Mouse (Mus musculus): ENCODE measurements around the gene Smad6. TPM values are rescaled to one million over a fixed set of nuclear protein-coding genes. Genes with fewer than 3 reads are reported as not detected.

The Smad6 gene
- total RNA-seq, 2 experiments from 2014 or later, result 0.56 to 1.3 TPM

GRCm38 (mm10) chr9:63919708-63920107, 102.2 kb downstream of the Smad6 start:
- ATAC-seq (replicated peaks; ENCODE audit: poor library complexity, severe bottlenecking), result no peak

GRCm38 (mm10) chr9:63919001-63919555, 102.8 kb downstream of the Smad6 start:
- no peak for ATAC-seq (replicated peaks; ENCODE audit: poor library complexity, severe bottlenecking)

- peak; percentile 73 for ATAC-seq (replicated peaks; ENCODE audit: poor library complexity, severe bottlenecking)
Observed at GRCm38 (mm10) chr9:63918245-63918644, 103.6 kb downstream of the Smad6 start.

GRCm38 (mm10) chr9:63916441-63916840, 105.4 kb downstream of the Smad6 start:
- no peak for ATAC-seq (replicated peaks; ENCODE audit: poor library complexity, severe bottlenecking)

GRCm38 (mm10) chr9:63915976-63916375, 105.9 kb downstream of the Smad6 start:
- ATAC-seq (replicated peaks; ENCODE audit: poor library complexity, severe bottlenecking), result peak; percentile 62

- no peak for ATAC-seq (replicated peaks; ENCODE audit: poor library complexity, severe bottlenecking)
Observed at GRCm38 (mm10) chr9:63914944-63915343, 106.9 kb downstream of the Smad6 start.

- no peak for ATAC-seq (replicated peaks; ENCODE audit: poor library complexity, severe bottlenecking)
Observed at GRCm38 (mm10) chr9:63912051-63912450, 109.8 kb downstream of the Smad6 start.

- peak; percentile 68; the same call in 1 of the 2 replicates for ATAC-seq (replicated peaks; ENCODE audit: poor library complexity, severe bottlenecking)
Observed at GRCm38 (mm10) chr9:63909618-63910017, 112.2 kb downstream of the Smad6 start.

GRCm38 (mm10) chr9:63904543-63904942, 117.3 kb downstream of the Smad6 start:
- ATAC-seq (replicated peaks; ENCODE audit: poor library complexity, severe bottlenecking), result no peak

Other genes with a start within 250 kb of the Smad6 start
- not detected in 2 replicates for gene Lctl, start 95.1 kb upstream of the Smad6 start, total RNA-seq (2014; fragmentation: Nextera tagmentation)
- gene Lctl, start 95.1 kb upstream of the Smad6 start, total RNA-seq (2017), result 0.15 and 0.39 TPM in 2 replicates
- gene Zwilch, start 151.0 kb upstream of the Smad6 start, total RNA-seq (2014; fragmentation: Nextera tagmentation), result 61.4 and 63.4 TPM in 2 replicates
- 98.1 and 118 TPM in 2 replicates for gene Zwilch, start 151.0 kb upstream of the Smad6 start, total RNA-seq (2017)
- 3,177 and 3,393 TPM in 2 replicates for gene Rpl4, start 151.3 kb upstream of the Smad6 start, total RNA-seq (2014; fragmentation: Nextera tagmentation)
- gene Rpl4, start 151.3 kb upstream of the Smad6 start, total RNA-seq (2017), result 3,068 and 3,220 TPM in 2 replicates
- 27.6 and 29.8 TPM in 2 replicates for gene Snapc5, start 157.2 kb upstream of the Smad6 start, total RNA-seq (2014; fragmentation: Nextera tagmentation)
- 43.3 and 52.1 TPM in 2 replicates for gene Snapc5, start 157.2 kb upstream of the Smad6 start, total RNA-seq (2017)
- gene Uchl4, start 213.1 kb upstream of the Smad6 start, total RNA-seq (2014; fragmentation: Nextera tagmentation), result 1.6 TPM in 1 of 2 replicates, not detected in the other
- gene Uchl4, start 213.1 kb upstream of the Smad6 start, total RNA-seq (2017), result 0.67 and 1.3 TPM in 2 replicates
- 24.8 and 45.6 TPM in 2 replicates for gene Map2k1, start 231.6 kb upstream of the Smad6 start, total RNA-seq (2014; fragmentation: Nextera tagmentation)
- gene Map2k1, start 231.6 kb upstream of the Smad6 start, total RNA-seq (2017), result 55.0 and 56.5 TPM in 2 replicates

Measured in granulocyte monocyte progenitor cell, adult 5-6 weeks (primary cell).